Mouse (Mus musculus) gastrocnemius, adult 2 months (tissue): ENCODE results near the gene Nlrc5. TPM values are rescaled to one million over a fixed set of nuclear protein-coding genes. Genes with fewer than 3 reads are reported as not detected.
A peak's percentile ranks its signal among the peaks of the same experiment; 100 is the strongest.
"Not testable (repeated sequence)": the region's sequence is repeated elsewhere in the genome, so short reads cannot be mapped to it uniquely, and the experiment has no call there.

Source experiments
- DNase-seq: peaks from one replicate; pipeline ENCODE4 v3.0.0; 2022
- H3K27ac ChIP-seq: fragments of 200-600 bp; 2 replicates; pipeline ENCODE4 v1.8.1; 2022; ENCODE audit warnings: mild to moderate bottlenecking
- H3K4me3 ChIP-seq: fragments of 200-600 bp; 2 replicates; pipeline ENCODE4 v1.8.1; 2022; ENCODE audit warnings: mild to moderate bottlenecking, moderate library complexity
- CTCF ChIP-seq: fragments of 200-600 bp; IDR thresholded peaks from 2 replicates; pipeline ENCODE4 v1.8.1; 2022; ENCODE audit warnings: antibody characterized with exemption, mild to moderate bottlenecking, moderate library complexity
- intact Hi-C: fragments of 180-260 bp; cut with DNase I; formaldehyde crosslinking; loops from one replicate; pipeline ENCODE4 v1.15.1; 2025
- total RNA-seq, 2 experiments: library from RNA; stranded (reverse); gene quantifications; 2 replicates each; pipeline ENCODE4 v1.2.3; 2021

Nlrc5 gene
- total RNA-seq, 2 experiments from 2014 or later = 0.43 to 1.1 TPM

DNA sequence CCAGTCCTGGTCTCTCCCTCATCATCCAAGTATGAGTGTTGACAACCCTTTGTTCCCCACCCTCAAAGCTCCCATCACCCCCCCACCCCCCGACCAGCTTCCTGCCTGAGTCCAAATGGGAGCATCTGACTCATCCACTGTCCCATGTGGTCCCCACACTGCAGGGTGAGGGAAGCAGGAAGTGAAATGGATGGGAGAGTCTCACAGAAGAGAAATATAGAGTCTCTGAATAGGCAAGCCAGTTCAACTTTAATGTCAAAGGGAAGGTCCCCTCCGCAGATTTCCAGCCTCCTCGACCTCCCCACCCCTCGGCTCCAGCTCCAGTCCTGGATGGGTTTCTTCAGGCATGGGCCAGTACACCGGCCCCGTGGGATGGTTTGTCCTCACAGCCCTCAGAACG lies 4.8 kb upstream of the Nlrc5 start:
- Histone ChIP-seq H3K4me3 (no peak overlapping the region), H3K27ac (no peak overlapping the region)
- TF ChIP-seq CTCF = no peak
- no peak for DNase-seq
- intact Hi-C loops = no loop called here

DNA sequence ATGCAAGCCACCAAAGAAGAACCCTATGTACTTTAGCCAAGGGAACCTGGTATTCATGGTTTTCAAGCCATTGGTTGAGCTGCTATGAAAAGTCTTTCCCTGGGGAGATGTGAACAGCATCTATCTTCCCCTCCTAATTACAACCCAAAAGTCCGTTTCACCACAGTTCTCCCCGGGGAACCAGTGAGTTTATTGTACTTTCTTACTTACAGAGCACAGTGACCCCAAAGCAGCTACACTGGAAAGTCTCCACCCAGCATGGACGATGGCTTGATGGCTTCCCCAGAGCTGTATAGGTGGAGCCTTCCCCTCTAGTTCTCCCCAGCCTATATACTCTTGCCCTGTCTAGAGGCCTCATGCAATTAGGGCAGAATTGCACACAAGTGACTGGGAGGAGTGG lies 1.9 kb upstream of the Nlrc5 start:
- Histone ChIP-seq H3K4me3 (no peak overlapping the region), H3K27ac (no peak overlapping the region)
- DNase-seq = no peak
- intact Hi-C loops = no loop called here
- no peak for TF ChIP-seq CTCF

DNA sequence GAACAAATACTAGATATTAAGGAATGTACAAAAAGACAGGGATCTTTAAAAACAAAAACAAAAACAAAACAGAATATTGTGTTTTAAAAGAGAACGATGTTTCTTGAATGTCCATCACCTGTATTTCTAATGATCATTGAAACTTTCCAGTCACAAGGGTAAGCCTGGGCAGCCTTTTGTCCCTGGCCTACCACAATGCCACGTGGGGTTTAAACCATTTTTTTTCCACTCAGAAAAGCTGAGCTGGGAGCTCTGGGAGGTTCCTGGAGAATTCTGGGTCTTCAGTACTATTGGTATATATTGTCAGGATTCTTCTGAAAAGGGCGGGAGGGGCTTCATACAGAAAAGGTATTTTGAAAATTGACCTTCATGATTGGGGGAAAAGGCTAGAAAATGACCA lies 802 bp downstream of the Nlrc5 start:
- Histone ChIP-seq H3K4me3 (peak overlapping the region; percentile 78; the same call in 1 of the 2 replicates), H3K27ac (no peak overlapping the region)
- no peak for TF ChIP-seq CTCF
- intact Hi-C loops = no loop called here
- no peak for DNase-seq

DNA sequence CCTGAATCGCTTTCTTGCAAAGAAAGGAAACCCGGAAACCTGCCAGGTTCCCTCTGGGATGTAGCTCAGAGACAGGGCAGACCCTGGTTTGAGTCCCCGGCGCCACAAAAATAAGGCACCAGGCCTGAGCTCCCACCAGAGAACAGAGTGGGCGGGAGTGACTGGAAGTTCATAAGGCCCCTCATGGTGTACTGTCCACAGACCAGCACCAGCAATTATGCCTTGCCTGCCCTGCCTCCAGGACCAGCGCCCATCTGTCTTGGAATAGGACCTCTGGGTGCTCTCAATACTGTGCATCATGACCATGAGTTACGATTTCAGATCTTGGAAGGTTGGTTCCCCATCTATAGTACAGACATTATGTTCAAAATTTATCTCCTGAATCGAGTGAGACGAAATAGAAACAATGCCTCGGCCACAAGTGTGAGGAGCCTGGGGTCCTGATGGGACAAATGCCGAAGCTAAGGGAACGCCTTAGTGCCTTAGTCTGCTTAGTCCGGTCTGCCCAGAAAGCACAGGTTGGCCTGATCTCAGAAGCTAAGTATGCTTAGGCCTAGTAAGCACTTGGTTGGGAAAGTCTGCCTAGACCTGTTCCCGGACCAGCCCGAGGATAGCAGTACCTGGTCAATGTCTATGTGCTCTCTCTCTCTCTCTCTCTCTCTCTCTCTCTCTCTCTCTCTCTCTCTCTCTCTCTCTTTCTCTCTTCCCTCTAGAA lies 1.4 kb downstream of the Nlrc5 start:
- Histone ChIP-seq H3K27ac (no peak overlapping the region), H3K4me3 (no peak overlapping the region)
- intact Hi-C loops = no loop called here
- no peak for DNase-seq
- TF ChIP-seq CTCF = no peak

DNA sequence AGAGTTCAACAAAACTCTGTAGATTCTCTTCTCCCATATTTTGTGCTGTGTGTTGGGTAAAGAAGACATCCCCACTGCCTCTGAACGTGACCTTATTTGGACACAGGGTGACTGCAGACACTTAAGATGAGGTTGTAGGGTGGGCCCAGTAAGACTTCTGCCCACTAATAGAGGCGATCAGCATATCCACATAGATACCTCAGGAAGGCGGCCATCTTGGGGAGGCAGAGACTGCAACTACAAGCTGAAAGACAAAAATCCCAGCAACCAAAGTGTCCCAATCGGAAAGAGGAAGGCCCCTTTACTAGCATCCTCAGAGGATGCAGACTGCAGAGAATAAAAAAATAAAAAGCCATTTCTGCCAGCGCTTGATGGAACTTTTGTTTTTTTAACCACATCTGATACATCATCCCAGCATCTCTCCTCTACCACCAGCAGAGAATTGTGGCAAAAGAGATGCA lies 2.0 kb downstream of the Nlrc5 start:
- intact Hi-C loops = no loop called here
- no peak for TF ChIP-seq CTCF

DNA sequence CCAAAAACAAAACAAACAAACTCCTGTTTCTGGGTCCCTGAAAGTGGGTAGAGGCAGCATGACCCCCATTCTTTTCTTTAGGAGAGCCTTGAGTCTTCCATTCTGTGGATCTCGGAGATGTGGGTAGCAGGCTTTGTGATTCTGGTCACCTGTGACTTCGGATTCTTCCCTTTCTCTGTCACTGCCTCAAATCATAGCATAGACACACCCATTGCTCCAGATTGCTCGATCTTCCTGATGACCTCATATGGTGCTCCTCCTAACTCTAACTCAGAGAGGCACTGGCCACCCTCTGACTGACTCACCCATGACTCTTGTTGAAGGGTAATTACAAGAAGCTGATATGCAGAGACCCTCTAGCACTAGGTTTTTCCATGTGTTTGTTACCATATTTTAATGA lies 2.7 kb downstream of the Nlrc5 start:
- Histone ChIP-seq H3K27ac (no peak overlapping the region), H3K4me3 (no peak overlapping the region)
- intact Hi-C loops = no loop called here
- DNase-seq = no peak
- no peak for TF ChIP-seq CTCF

More for the DNA sequence above, 2.0 kb downstream of the Nlrc5 start:
- Histone ChIP-seq H3K4me3 (no peak overlapping the region), H3K27ac (no peak overlapping the region)
- no peak for DNase-seq

DNA sequence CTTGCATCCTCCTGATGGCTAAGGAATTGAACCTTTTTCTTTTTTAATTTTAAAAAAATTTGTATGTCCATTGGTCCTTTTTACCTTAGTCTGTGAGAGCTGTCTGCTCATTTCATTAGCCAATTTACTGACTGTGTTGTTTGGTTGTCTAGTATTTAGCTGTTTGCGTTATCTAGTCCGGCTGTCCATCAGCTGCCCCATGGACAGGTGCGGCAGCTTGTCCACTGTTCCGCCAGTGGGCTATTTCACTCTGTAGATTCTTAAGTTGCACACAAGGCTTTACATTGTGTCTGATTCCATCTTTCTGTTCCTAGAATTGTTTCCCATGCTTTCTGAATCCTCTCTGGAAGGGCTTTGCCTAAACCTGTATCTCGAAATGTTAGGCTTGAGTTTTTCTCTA lies 4.5 kb downstream of the Nlrc5 start:
- Histone ChIP-seq H3K27ac (no peak overlapping the region), H3K4me3 (no peak overlapping the region)
- intact Hi-C loops = no loop called here
- TF ChIP-seq CTCF = no peak
- DNase-seq = no peak

DNA sequence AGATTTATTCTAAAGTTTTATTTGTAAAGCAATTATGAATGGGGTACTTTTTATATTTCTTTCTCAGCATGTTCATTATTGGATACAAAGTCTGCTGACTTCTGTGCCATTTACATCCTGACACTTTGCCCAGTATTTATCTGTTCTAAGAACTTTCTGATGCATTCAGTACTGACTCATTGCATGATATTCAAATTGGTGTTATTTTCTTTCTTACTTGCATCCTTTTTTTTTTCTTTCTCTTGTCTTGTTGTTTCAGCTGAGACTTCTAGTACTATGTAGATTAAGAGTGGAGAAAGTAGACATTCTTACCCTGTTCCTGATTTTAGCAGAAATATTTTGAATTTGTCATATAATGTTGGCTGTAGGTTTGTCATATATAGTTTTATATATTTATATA lies 5.5 kb downstream of the Nlrc5 start:
- no peak overlapping the region for H3K27ac ChIP-seq
- no peak overlapping the region for H3K4me3 ChIP-seq
- no peak for DNase-seq
- no peak for TF ChIP-seq CTCF
- intact Hi-C loops = no loop called here

DNA sequence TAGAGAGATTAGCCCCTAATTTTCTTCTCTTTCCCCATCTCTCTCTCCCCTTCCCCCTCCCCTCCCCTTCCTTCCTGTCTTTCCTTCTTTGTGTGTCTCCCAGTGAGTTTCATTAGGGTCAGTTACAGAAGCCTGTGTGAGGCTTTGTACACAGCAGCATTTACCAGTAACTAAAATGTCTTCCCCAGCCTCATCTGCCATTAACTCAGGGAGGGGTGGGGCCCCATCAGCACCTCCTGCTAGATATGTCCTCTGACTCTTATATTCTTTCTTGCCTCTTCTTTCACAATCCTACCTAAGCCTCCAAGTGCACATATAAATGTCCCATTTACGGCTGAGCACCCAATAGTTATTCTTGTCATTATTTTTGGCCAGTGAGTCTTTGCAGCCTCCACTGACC lies 6.2 kb downstream of the Nlrc5 start:
- no peak for TF ChIP-seq CTCF
- intact Hi-C loops = no loop called here
- no peak overlapping the region for H3K27ac ChIP-seq
- no peak for DNase-seq
- H3K4me3 ChIP-seq = no peak overlapping the region

DNA sequence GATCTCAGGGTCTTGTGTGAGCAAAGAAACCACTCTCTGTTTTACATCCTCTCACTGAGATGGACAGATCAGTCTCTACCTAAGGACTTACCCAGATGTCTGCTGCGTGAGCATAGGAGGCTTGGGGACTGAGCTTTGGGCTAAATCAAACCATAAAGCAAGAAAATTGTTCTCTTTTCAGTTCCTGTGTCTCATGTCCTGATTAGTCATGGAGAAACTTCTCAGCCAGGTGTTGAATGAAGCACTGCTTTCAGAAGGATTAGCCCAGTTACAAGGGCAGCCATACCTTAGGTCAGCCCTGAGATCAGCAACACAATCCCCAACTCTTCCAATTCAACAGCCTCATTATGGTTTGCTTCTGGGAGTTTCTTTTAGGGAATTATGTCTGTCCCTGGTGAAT lies 7.5 kb downstream of the Nlrc5 start:
- intact Hi-C loops = no loop called here
- Histone ChIP-seq H3K4me3 (no peak overlapping the region), H3K27ac (no peak overlapping the region)
- DNase-seq = no peak
- TF ChIP-seq CTCF = no peak

DNA sequence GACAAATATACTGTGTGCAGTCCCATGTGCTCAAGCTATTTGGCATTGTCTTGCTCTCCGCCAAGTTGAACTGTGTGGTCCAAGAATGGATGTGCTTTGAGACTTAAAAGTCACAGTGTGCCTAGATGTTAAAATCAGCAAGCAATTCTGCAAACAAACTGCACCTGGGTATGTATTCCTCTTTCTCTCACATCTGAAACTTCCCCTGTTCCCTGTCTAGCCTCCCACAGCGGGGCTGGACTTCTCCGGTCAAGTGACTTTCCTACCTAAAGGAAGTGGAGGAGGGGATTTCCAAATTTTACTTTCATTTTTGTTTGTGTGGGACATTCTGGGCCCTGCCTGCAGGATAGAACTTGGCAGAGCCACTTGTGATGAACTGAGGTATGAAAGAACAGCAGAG lies 9.0 kb downstream of the Nlrc5 start:
- TF ChIP-seq CTCF = no peak
- no peak for DNase-seq
- Histone ChIP-seq H3K4me3 (peak overlapping the region; percentile 21; the same call in 1 of the 2 replicates), H3K27ac (no peak overlapping the region)
- intact Hi-C loops = no loop called here

DNA sequence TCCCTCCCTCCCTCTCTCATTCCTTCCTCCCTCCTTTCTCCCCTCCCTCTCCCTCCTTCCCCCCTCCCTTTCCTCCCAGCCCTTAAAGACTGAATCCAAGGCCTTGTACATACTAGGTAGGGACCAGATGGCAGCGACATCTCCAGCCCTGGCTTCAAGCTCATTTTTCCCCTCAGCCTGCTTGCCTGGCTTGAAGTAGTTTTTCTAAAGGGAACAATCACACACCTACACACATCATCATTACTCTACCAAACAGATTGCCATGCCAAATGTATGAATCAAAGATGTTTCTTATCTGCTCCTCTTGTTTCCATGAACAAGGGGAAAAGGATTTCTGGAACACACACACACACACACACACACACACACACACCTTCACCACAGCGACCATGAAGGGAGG lies 10.3 kb downstream of the Nlrc5 start:
- TF ChIP-seq CTCF = no peak
- no peak overlapping the region for H3K4me3 ChIP-seq
- no peak for DNase-seq
- intact Hi-C loops = no loop called here
- no peak overlapping the region for H3K27ac ChIP-seq

DNA sequence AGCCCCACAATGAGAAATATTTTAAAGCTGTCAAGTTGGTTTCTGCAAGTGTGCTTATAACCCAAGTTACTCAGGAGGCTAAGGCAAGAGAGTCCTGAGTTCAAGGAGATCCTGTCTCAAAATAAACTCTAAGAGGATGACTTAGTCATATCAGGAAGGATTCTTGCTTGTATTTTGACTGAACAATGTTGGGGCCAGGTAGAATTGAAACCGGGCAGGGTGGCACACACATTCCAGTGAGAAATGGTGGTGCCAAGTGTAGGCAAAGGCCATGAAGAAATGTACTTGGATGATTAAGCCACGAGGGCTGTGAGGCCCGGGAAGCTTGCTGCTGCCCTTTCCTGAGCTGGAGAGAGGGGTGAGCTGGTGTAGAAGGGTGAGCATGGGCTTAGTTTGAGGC lies 13.0 kb downstream of the Nlrc5 start:
- H3K4me3 ChIP-seq = no peak overlapping the region
- DNase-seq = no peak
- H3K27ac ChIP-seq = no peak overlapping the region
- TF ChIP-seq CTCF = no peak
- intact Hi-C loops = no loop called here

DNA sequence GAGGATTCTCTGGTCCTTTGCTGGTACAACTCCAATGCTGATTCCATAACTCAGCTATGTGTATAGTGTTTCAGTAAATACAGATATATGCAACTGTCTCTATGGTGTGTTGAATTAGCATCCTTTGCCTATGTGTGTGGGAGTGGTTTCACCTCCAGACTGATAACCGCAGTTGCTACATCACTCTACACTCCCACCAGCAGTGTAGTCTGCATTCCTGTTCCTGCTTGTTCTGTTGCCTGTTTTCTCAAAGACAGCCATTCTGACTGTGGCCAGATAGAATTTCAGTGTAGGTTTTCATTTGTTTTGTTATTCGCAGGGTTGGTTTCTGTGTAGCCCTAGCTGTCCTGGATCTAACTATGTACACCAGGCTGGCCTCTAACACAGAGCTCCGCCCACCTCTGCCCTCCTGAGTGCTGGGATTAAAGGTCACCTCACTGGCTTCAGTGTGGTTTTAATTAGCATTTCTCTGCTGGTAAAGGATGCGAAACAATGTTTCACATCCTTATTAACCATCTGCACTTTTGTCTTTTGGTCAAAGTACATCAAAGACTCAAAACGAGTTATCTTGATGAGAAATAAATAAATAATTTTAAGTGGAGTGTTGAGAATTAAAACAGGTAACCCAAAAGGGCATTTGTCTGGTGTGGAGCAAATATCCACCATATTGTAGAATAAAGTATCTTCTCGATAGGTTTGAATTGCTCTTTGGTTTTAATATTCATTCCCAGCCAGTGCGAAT lies 13.6 kb downstream of the Nlrc5 start:
- no peak for DNase-seq
- H3K4me3 ChIP-seq = no peak overlapping the region
- TF ChIP-seq CTCF = no peak
- no peak overlapping the region for H3K27ac ChIP-seq
- intact Hi-C loops = no loop called here

DNA sequence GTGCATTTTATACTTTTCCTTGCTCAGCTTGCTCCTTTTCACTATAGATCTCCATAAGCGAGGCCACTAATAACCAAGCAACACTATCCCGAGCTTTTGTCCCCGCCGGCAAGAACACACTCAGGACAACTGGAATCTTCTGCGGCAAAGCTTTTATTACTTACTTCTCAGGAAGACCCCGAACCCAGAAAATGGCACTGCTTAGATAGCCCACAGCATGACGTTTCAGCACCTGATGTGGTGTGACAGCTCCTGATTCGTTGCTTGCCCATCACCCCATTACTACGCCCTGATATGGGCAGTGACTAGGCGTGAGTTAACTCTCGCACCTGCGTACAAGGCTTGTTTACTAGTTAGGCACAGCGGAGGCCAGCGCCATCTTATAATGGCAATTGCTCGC lies 18.8 kb downstream of the Nlrc5 start:
- intact Hi-C loops, H3K27ac ChIP-seq, DNase-seq, H3K4me3 ChIP-seq: not testable (repeated sequence)
